Mouse (Mus musculus) urinary bladder, postnatal 4 days (tissue): ENCODE results near the gene Tuba1a.
"Not testable (repeated sequence)": the region's sequence is repeated elsewhere in the genome, so short reads cannot be mapped to it uniquely, and the experiment has no call there.

Source experiments
- DNase-seq, 2 experiments: peaks; one replicate each; pipeline ENCODE4 v3.0.0; 2021 to 2022; ENCODE audit warnings: low spot score in 2 of 2

Gene Tuba1a

GRCm38 (mm10) chr15:98954425-98955253 is 1.1 kb upstream of the Tuba1a start:
- DNase-seq: no peak

DNA sequence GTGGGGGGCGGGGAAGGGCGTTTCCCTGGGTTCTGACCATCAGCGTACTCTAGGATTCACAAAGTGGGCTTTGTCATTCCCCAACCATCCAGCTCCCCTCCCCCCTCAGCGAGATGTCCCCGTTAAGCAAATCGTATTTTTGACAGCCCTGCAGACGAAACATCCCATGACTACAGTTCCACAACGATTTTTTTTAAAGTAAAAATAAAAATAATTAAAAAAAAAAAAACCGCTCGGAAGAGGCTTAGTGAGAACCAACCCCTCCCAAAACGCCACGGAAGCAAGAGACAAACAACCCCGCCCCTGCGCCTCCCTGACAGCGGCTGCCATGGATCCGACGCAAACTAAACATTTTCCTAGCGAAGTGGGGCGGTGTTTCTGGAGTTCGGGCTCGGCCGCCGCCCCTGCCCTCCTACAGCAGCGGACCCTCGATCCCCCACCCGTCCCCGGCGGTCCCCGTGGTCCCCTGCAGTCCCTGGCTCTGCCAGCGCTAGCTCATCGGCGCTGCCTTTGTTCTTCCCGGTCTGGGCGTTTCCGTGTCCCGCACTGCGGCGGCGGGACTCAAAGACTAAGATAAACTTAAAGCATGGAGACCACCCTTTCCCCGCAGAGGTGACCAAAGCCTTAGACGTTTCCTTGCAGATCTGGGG is 627 bp downstream of the Tuba1a start:
- DNase-seq: peak; percentile 57 to 65

DNA sequence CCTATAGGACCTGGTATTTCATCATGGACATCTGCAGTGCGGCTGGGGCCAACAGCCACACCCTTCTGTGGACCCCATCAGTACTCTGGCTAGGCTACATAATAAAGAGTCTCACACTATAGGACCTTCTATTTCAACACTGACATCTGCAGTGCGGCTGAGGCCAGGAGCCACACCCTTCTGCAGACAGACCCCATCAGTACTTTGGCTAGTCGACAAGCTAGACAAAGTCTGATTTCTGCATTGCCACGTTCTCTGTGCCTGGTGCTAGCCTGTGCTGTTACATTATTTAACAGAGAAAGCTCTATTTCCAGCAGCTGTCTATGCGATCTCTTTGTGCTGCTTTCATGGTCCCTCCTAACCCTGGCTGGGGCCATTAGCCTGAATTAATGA is 1.4 kb downstream of the Tuba1a start:
- DNase-seq: no peak

DNA sequence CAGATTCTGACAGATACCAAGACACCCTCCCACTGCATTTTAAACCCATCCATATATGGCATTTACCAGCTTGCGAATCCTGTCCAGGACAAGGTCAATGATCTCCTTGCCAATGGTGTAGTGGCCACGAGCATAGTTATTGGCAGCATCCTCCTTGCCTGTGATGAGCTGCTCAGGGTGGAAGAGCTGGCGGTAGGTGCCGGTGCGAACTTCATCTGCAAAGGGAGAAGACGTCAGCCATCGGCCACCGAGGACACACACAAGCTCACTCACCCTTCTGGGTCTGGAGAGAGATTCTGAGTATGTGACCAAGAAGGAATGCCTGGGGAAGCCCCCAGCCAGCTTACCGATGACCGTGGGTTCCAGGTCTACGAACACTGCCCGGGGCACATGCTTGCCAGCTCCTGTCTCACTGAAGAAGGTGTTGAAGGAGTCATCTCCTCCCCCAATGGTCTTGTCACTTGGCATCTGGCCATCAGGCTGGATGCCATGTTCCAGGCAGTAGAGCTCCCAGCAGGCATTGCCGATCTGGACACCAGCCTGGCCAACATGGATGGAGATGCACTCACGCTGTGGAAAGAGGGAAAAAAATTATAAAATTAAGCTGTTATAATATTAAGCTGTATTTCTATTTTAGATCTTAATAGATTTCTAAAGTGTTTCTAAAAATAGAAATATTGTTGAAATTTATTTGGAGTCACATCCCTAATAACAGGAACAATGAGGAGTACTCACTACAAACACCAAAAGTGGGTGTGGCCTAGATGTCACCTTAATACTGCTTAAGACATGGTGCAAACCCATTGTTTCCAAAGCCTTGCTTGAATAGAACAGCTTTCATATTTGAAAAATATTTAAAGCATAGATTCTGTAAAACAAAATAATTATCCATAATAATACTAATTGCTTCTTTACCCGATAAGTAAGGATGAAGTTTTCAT is 2.1 kb downstream of the Tuba1a start:
- DNase-seq: not testable (repeated sequence)

DNA sequence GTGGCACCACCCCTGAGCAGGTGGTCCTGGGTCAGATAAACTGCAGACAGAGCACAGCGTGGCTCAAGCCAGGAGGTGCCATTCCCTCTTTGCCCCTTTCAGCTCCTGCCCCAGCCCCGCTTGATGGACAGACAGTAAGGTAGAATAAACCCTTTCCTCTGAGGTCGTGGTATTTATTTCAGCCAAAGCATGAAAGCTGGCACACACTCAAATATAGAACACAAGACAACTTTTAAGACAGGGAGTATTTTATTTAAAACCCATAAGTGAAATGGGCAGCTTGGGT is 4.0 kb downstream of the Tuba1a start:
- DNase-seq: no peak

- DNase-seq: no peak
Measured at GRCm38 (mm10) chr15:98948857-98949606, 4.5 kb downstream of the Tuba1a start.

- DNase-seq: no peak
Measured at GRCm38 (mm10) chr15:98948382-98948781, 5.1 kb downstream of the Tuba1a start.

GRCm38 (mm10) chr15:98947884-98948283 is 5.6 kb downstream of the Tuba1a start:
- no peak for DNase-seq

- DNase-seq: no peak
Measured at GRCm38 (mm10) chr15:98943133-98943532, 10.4 kb downstream of the Tuba1a start.

DNA sequence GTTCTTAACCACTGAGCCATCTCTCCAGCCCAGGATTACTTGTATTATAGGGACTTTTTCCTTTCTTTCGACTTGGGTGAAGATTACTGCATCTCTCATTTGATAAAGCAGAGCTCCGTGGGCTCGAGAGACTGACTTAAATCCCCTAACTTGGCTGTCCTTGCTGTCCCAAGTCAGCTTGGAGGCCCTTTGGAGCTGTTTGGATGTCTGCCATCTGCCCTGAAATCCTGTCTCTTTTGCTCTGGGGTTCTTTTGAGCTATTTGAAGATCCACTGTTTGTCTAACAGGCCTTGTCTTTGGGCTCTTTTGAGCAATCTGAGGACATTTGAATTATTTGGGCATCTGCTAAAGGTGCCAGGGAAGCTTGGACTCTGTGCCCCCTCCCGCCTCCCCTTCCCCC is 11.4 kb downstream of the Tuba1a start:
- no peak for DNase-seq

DNA sequence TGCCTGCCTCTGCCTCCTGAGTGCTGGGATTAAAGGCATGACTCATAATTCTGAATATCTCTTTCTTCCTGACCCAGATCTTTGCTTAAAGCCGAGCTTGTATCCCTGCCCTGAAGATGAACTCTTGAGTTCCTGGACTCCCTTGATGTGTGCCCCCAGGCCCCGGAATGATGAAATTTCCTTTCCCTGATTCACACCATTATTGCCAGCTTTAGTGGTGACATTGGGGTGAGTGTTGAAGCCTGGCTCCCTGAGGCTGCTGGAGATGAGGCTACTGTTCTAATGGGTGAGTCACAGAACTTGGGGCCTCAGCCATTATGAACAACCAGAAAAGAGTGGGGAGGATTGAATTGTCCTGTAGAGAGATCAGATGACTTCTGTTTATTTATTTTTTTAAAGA is 12.0 kb downstream of the Tuba1a start:
- no peak for DNase-seq

- no peak for DNase-seq
Measured at GRCm38 (mm10) chr15:98940816-98941215, 12.7 kb downstream of the Tuba1a start.

- peak; percentile 92 to 95 for DNase-seq
Measured at GRCm38 (mm10) chr15:98934217-98934839, 19.2 kb downstream of the Tuba1a start, which contains the start of gene Tuba1b. Gene Tuba1b, minus strand, starts transcription at chr15:98934565.

GRCm38 (mm10) chr15:98933833-98934216 is 19.7 kb downstream of the Tuba1a start:
- DNase-seq: peak; percentile 92 to 96

DNA sequence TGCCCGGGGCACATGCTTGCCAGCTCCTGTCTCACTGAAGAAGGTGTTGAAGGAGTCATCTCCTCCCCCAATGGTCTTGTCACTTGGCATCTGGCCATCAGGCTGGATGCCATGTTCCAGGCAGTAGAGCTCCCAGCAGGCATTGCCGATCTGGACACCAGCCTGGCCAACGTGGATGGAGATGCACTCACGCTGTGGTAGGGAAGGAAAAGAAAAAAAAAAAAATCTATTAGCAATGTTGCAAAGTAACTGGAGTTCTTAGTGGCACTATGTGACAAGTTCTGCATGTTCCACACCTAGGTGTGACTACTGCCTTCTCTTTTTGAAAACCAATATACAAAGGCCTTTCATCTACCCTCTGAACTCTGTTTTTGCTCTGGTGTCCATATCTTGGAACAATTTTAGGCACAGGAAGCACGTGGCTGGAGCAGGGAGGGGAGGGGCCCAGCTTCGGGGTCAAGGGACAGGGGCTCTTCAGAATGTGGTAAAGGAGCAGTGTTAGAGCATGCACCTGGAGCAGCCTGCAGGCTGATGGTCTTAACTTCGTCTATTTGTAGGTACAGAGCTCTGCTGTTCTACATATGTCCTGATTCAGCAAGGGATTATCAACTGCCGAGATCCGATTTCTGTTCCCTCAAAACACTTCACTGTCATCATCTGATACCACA is 20.4 kb downstream of the Tuba1a start:
- DNase-seq: not testable (repeated sequence)

- DNase-seq: no peak
Measured at GRCm38 (mm10) chr15:98930998-98931397, 22.5 kb downstream of the Tuba1a start.

- no peak for DNase-seq
Measured at GRCm38 (mm10) chr15:98930017-98930734, 23.3 kb downstream of the Tuba1a start.

GRCm38 (mm10) chr15:98928598-98929240 is 24.8 kb downstream of the Tuba1a start:
- peak; percentile 55 to 69 for DNase-seq

DNA sequence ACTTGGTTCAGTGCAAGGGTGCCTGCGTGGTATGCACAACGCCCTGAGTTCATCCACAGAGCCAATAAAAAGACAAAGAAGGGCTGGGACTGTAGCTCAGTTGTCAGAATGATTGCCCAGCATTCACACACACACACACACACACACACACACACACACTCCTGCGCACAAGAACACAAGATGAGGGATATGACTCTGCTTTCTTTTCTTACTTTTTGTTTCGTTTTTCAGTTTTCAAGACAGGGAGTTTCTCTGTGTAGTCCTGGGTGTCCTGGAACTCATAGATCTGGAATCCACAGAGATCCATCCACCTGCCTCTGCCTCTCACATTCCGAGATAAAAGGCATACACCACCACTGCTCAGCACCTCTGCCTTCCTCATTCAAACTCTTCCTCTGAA is 25.9 kb downstream of the Tuba1a start:
- no peak for DNase-seq
